Mouse (Mus musculus) embryonic facial prominence, embryonic 12.5 days (tissue): ENCODE measurements around the gene Trappc3. TPM values are rescaled to one million over a fixed set of nuclear protein-coding genes. Genes with fewer than 3 reads are reported as not detected.

Experiments used
- ATAC-seq: fragments of 200-750 bp; cut with Nextera tagmentation; 2 replicates; pipeline ENCODE4 v1.8.0; 2017; ENCODE audit not compliant: insufficient number of reproducible peaks, insufficient read depth, low FRiP score, low TSS enrichment
- H3K27ac ChIP-seq: fragments of 300-500 bp; sonication (generic); 2 replicates; pipeline ENCODE4 v1.5.1; 2016; ENCODE audit warnings: mild to moderate bottlenecking
- H3K27me3 ChIP-seq: fragments of 300-500 bp; sonication (generic); 2 replicates; pipeline ENCODE4 v1.6.1; 2016; ENCODE audit warnings: mild to moderate bottlenecking, moderate library complexity
- H3K36me3 ChIP-seq: fragments of 300-500 bp; sonication (generic); 2 replicates; pipeline ENCODE4 v1.6.1; 2016; ENCODE audit warnings: mild to moderate bottlenecking
- H3K4me1 ChIP-seq: fragments of 300-500 bp; sonication (generic); 2 replicates; pipeline ENCODE4 v1.6.1; 2016
- H3K4me2 ChIP-seq: fragments of 300-500 bp; sonication (generic); replicated peaks from 2 replicates; pipeline ENCODE4 v1.6.1; 2016; ENCODE audit warnings: mild to moderate bottlenecking, moderate library complexity
- H3K4me3 ChIP-seq: fragments of 300-500 bp; sonication (generic); 2 replicates; pipeline ENCODE4 v1.5.1; 2016; ENCODE audit warnings: mild to moderate bottlenecking
- H3K9ac ChIP-seq: fragments of 300-500 bp; sonication (generic); 2 replicates; pipeline ENCODE4 v1.6.1; 2016; ENCODE audit warnings: mild to moderate bottlenecking, moderate library complexity
- H3K9me3 ChIP-seq: fragments of 300-500 bp; sonication (generic); 2 replicates; pipeline ENCODE4 v1.6.1; 2016; ENCODE audit warnings: mild to moderate bottlenecking, moderate library complexity
- WGBS: fragments of 180-500 bp; shearing (Covaris S2); methylation state at CpG from one replicate; pipeline ENCODE4 v1.1.7; 2016; 5-methylcytosine and 5-hydroxymethylcytosine counted together
- polyA plus RNA-seq: library from polyadenylated mRNA; unstranded; fragments of >200 nt; fragmentation: Nextera tagmentation; extraction: Ambion mirVana; gene quantifications from 2 replicates; pipeline ENCODE4 v1.2.1, GENCODE M21; 2016

Trappc3 gene
- polyA plus RNA-seq, 1 experiment from 2014 or later: 113 TPM

DNA sequence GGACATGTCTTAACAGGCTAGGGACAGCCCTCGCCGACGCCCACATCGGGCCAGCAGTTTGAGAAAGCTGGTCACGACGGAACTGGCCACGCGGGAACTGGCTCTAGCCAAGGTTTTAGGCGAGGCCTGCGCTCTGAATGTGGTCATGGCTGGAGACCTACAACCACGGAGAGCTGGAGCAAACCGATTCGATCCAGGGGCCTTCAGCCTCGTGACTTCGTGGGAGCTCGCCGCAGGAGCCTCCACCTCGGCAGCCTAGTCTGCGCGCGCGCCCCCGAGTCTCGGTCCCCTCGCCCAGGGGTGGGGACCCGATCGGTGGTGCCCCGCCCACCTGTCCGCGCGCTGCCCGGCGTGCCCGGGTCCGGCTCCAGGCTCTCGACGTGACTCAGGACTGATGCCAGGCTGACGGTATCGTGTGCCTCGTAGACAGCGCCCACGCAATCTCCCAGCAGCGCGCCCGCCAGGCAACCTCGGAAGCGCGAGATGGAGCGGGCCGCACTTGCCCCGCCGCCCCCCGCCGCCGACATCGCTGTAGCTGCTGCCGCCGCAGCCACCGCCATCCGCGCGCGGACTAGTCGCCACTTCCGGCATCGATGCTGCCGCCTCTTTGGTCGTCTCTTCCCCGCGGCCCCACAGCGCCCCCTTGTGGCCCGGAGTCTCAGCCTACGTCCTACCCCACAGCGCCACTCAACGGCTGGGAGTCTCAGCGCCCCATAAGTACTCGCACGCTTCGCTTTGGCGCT is 59.2 kb downstream of the Trappc3 start, which contains the start of gene Adprhl2:
Gene Adprhl2, minus strand, starts transcription at position 593 of the 743 bp plus-strand sequence.
- Histone ChIP-seq H3K4me1 (peaks cover 27% of the 10 kb centered on the region), H3K27ac (peak within 1 kb of the TSS; percentile 80), H3K9ac (peak within 1 kb of the TSS; percentile 69), H3K4me2 (peak within 1 kb of the TSS; percentile 85), H3K27me3 (peaks cover 32% of the 10 kb centered on the region), H3K9me3 (no peaks in the 10 kb centered on the region), H3K36me3 (peaks cover 23% of the 10 kb centered on the region), H3K4me3 (peak within 1 kb of the TSS; percentile 65)
- ATAC-seq: peak; percentile 72
- WGBS: under 1% methylated on average over 80 of the region's 80 CpGs

DNA sequence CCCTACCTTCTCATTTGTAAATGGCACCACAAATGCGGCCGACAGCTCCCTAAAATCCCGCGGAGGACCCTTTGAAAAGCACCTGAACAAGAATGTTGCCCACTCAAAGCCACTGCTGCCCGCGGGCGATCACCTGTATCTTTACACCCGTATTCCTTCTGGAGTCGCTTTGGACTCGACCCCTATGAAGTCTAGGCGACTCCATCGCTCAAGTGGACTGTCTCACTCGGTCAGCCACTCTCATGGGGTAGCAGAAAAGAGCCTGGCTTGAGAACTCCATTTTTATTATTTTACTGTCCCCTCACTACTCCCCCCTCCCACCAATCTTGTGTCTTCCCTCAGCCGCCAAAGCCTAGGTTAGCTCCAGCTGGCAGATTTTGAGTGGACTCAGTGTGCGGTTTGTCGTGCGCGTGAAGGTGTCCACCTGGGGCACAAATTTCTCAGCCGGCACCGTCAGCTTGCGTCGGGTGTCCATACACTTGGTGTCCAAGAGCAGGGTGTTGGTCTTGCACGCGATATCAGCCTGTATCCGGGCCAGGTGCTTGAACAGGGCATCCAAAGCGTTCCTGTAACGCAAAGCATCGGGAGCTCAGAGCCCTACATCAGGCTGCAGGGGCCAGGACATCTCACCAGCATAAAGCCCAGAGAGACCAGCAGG is 59.9 kb downstream of the Trappc3 start:
- 56% methylated on average over 28 of the region's 28 CpGs for WGBS
- Histone ChIP-seq H3K27me3 (peaks cover 32% of the 10 kb centered on the region), H3K4me1 (peaks cover 27% of the 10 kb centered on the region), H3K9me3 (no peaks in the 10 kb centered on the region), H3K9ac (peak overlapping the region; percentile 69; the same call in 1 of the 2 replicates), H3K36me3 (peaks cover 16% of the 10 kb centered on the region), H3K4me2 (peak overlapping the region; percentile 85), H3K4me3 (peak overlapping the region; percentile 65; the same call in 1 of the 2 replicates), H3K27ac (no peak overlapping the region)
- ATAC-seq: no peak

DNA sequence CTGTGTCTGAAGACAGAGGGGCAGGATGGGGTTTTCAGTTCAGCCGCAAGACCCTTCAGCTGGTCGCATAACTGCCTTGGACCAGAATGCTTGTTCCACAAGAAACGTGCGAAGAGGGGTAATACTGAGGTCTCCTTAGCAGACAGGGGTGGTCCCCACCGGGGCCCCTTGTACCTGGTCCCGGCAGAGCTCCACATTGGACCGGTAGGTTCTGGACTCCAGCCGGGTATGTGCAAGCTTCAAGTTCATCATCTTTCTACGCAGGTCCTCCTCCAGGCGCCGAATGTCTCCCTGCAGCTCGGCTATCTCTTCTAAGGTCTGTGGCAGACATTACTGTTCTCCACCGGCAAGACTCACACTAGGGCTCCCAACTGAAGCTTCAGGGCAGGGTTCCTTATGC is 60.5 kb downstream of the Trappc3 start:
- no peaks in the 10 kb centered on the region for H3K9me3 ChIP-seq
- H3K4me1 ChIP-seq: peaks cover 27% of the 10 kb centered on the region
- no peak overlapping the region for H3K4me3 ChIP-seq
- 96% methylated on average over 13 of the region's 13 CpGs for WGBS
- peaks cover 9% of the 10 kb centered on the region for H3K36me3 ChIP-seq
- no peak overlapping the region for H3K9ac ChIP-seq
- H3K4me2 ChIP-seq: no peak overlapping the region
- peaks cover 32% of the 10 kb centered on the region for H3K27me3 ChIP-seq
- no peak overlapping the region for H3K27ac ChIP-seq
- no peak for ATAC-seq

DNA sequence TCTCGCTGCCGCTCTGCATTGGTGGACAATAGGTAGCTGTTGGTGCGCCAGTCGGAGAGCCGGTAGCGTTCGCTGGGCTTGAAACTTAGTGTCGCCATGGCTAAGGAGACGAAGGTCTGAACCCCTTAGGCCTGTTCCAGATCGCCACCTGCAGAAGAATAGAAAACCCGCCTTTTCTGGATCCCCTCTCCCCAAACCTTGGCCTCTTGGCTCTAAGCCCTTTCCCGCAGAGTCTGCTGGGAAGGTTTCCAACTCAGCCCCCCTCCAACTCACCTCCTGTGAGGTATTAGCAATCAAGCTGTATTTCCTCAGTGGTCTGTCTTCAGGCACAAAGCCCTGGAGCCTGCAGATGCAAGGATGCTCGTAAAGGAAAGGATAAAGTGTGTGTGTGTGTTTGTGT is 62.7 kb downstream of the Trappc3 start:
- no peak overlapping the region for H3K4me3 ChIP-seq
- H3K27ac ChIP-seq: no peak overlapping the region
- H3K9me3 ChIP-seq: no peaks in the 10 kb centered on the region
- H3K36me3 ChIP-seq: no peaks in the 10 kb centered on the region
- peaks cover 32% of the 10 kb centered on the region for H3K27me3 ChIP-seq
- no peak for ATAC-seq
- 20% methylated on average over 13 of the region's 13 CpGs for WGBS
- H3K4me2 ChIP-seq: peak overlapping the region; percentile 45
- peaks cover 25% of the 10 kb centered on the region for H3K4me1 ChIP-seq
- no peak overlapping the region; the same call in 1 of the 2 replicates for H3K9ac ChIP-seq

DNA sequence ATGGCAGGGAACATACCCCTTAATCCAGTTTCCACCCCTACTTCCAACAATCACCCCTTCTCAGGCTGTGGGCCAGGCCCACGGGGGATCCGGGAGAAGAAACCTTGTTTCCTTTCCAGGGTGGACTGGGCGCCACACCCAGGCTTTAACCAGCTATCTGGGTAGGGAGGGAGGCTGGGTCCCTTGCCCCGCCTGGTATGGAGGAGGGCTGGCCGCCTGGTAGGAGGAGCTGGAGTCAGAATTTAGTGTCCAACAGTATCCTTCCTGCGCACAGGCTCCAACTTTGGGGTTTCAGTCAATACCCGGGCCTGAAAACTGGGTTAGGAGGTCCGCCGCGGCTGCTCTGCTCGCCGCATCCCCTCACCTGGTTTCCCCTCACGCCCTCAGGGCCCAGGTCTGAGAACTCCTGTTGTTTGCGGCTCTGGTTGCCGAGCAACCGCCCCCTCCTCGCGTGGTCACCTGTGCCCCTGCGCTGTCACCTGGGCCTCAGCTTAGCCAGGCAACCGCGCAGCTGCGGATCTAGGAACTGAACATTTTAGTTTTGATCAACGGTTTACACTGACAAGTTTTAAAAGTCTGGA is 63.2 kb downstream of the Trappc3 start, which contains the start of gene Tekt2:
Gene Tekt2, minus strand, starts transcription at position 408 of the 581 bp plus-strand sequence.
- no peak within 1 kb of the TSS; the same call in 1 of the 2 replicates for H3K9ac ChIP-seq
- peak within 1 kb of the TSS; percentile 45 for H3K4me2 ChIP-seq

More for the DNA sequence above, 63.2 kb downstream of the Trappc3 start, which contains the start of gene Tekt2:
- Histone ChIP-seq H3K27me3 (peaks cover 32% of the 10 kb centered on the region), H3K36me3 (no peaks in the 10 kb centered on the region), H3K4me1 (peaks cover 20% of the 10 kb centered on the region), H3K4me3 (peak within 1 kb of the TSS; percentile 11; the same call in 1 of the 2 replicates), H3K27ac (no peak within 1 kb of the TSS; the same call in 1 of the 2 replicates), H3K9me3 (no peaks in the 10 kb centered on the region)
- 8% methylated on average over 23 of the region's 23 CpGs for WGBS
- ATAC-seq: no peak

Other genes with a start within 250 kb of the Trappc3 start
- 0.50 and 0.69 TPM in 2 replicates for gene Csf3r, start 237.8 kb upstream of the Trappc3 start, polyA plus RNA-seq
- gene Mrps15, start 215.4 kb upstream of the Trappc3 start, polyA plus RNA-seq: 158 TPM in 2 replicates
- gene Oscp1, start 203.8 kb upstream of the Trappc3 start, polyA plus RNA-seq: 15.8 and 21.7 TPM in 2 replicates
- gene Lsm10, start 165.7 kb upstream of the Trappc3 start, polyA plus RNA-seq: 42.8 and 45.3 TPM in 2 replicates
- 45.7 and 48.0 TPM in 2 replicates for gene Stk40, start 158.4 kb upstream of the Trappc3 start, polyA plus RNA-seq
- 68.9 and 69.4 TPM in 2 replicates for gene Eva1b, start 114.6 kb upstream of the Trappc3 start, polyA plus RNA-seq
- gene Sh3d21, start 98.8 kb upstream of the Trappc3 start, polyA plus RNA-seq: 7.0 and 8.4 TPM in 2 replicates
- 298 and 302 TPM in 2 replicates for gene Thrap3, start 59.6 kb upstream of the Trappc3 start, polyA plus RNA-seq
- gene Map7d1, start 6.0 kb upstream of the Trappc3 start, polyA plus RNA-seq: 95.8 and 102 TPM in 2 replicates
- 47.6 and 49.8 TPM in 2 replicates for gene Col8a2, start 24.5 kb downstream of the Trappc3 start, polyA plus RNA-seq
- gene Adprhl2, start 59.4 kb downstream of the Trappc3 start, polyA plus RNA-seq: 91.0 and 95.2 TPM in 2 replicates
- 17.0 and 17.8 TPM in 2 replicates for gene Tekt2, start 63.4 kb downstream of the Trappc3 start, polyA plus RNA-seq
- gene Ago3, start 167.2 kb downstream of the Trappc3 start, polyA plus RNA-seq: 19.3 and 19.9 TPM in 2 replicates
- 7.0 and 8.4 TPM in 2 replicates for gene Ago1, start 206.3 kb downstream of the Trappc3 start, polyA plus RNA-seq